ENCODE assay signal across 17 mouse cellular contexts in genomic region chr1:51075785-51076771, GRCm38 (mm10).
DNase-seq lines count a peak whose midpoint lies in the region; ATAC-seq and TF ChIP-seq lines count a peak whose summit lies in the region.
"Had no signal": no experiment of that assay in that cellular context is flagged by ENCODE, and none has a peak within 500 bp of the region (broad histone marks: within the 10 kb centered on the region; RNA-seq: fewer than 3 reads in every experiment).

No protein-coding gene starts in this region.

- H3K9ac ChIP-seq in forebrain, embryonic 13.5 days = no peak overlapping the region
- no peak overlapping the region for H3K9ac ChIP-seq in midbrain, postnatal 0 days (replicated peaks; ENCODE audit: low read length, poor library complexity, severe bottlenecking)
- H3K9ac ChIP-seq: lung, embryonic 14.5 days had no signal

- peak; percentile 70 for ATAC-seq in forebrain, embryonic 13.5 days
- 0 out of 2 replicates have a peak, but pooled peaks have one; percentile 38 for ATAC-seq in midbrain, postnatal 0 days (ENCODE audit: low FRiP score)

- H3K4me1 ChIP-seq in forebrain, embryonic 13.5 days = peaks cover 9% of the 10 kb centered on the region
- H3K4me1 ChIP-seq in midbrain, postnatal 0 days (ENCODE audit: insufficient read depth, low read length) = no peaks in the 10 kb centered on the region

- peak; percentile 14 for DNase-seq in embryo, embryonic 10 days (ENCODE audit: low spot score)
- DNase-seq in embryo, embryonic 9.5 days (ENCODE audit: extremely low spot score) = no peak
- no peak for DNase-seq in layer of hippocampus, adult 2 months (ENCODE audit: low spot score in 2 of 2)
- DNase-seq in layer of hippocampus, adult 9-11 months = no peak
- peak; percentile 64 for DNase-seq in midbrain, postnatal 0 days (ENCODE audit: low spot score)
- no peak for DNase-seq in B cell, adult 2 months
- no peak for DNase-seq in spleen, postnatal 36 days (ENCODE audit: low spot score in 2 of 2)
- DNase-seq: gastrocnemius, postnatal 10 days; heart, postnatal 4 days; kidney, postnatal 36 days; liver; lung, embryonic 14.5 days; thymus, postnatal 25 days had no signal

- 0 out of 2 replicates have a peak overlapping the region, but pooled peaks have one; percentile 2 for H3K4me2 ChIP-seq in forebrain, embryonic 13.5 days
- no peak overlapping the region for H3K4me2 ChIP-seq in midbrain, postnatal 0 days (ENCODE audit: low read depth, low read length, poor library complexity, severe bottlenecking)
- H3K4me2 ChIP-seq: heart, embryonic 11.5 days; lung, embryonic 14.5 days had no signal

- no peaks in the 10 kb centered on the region for H3K9me3 ChIP-seq in forebrain, embryonic 13.5 days (replicated peaks)
- H3K9me3 ChIP-seq in midbrain, postnatal 0 days (ENCODE audit: low read length) = no peaks in the 10 kb centered on the region
- H3K9me3 ChIP-seq: G1E had no signal

- no peak overlapping the region; the same call in 1 of the 2 replicates for H3K4me3 ChIP-seq in layer of hippocampus, adult 2 months
- no peak overlapping the region for H3K4me3 ChIP-seq in forebrain, embryonic 13.5 days
- H3K4me3 ChIP-seq in midbrain, postnatal 0 days (ENCODE audit: low read depth, low read length) = no peak overlapping the region
- H3K4me3 ChIP-seq: erythroblast, embryonic 14.5 days had no signal

- H3K27me3 ChIP-seq in forebrain, embryonic 13.5 days = no peaks in the 10 kb centered on the region
- no peaks in the 10 kb centered on the region for H3K27me3 ChIP-seq in midbrain, postnatal 0 days (ENCODE audit: insufficient read depth, low read length)

- TF ChIP-seq CTCF in layer of hippocampus, adult 2 months (conservative IDR thresholded peaks at IDR 0.05) = no peak
- no peak for TF ChIP-seq CTCF in midbrain, postnatal 0 days (IDR thresholded peaks at IDR 0.05)

- peak overlapping the region; percentile 55; the same call in 1 of the 2 replicates for H3K27ac ChIP-seq in layer of hippocampus, adult 2 months
- H3K27ac ChIP-seq in forebrain, embryonic 13.5 days = no peak overlapping the region; the same call in 1 of the 2 replicates
- H3K27ac ChIP-seq in midbrain, postnatal 0 days (ENCODE audit: low read depth, low read length) = no peak overlapping the region

- WGBS in forebrain, embryonic 13.5 days = 49% methylated on average over 15 of the region's 15 CpGs
- 40% methylated on average over 15 of the region's 15 CpGs for WGBS in midbrain, postnatal 0 days

- no peaks in the 10 kb centered on the region for H3K36me3 ChIP-seq in forebrain, embryonic 13.5 days (ENCODE audit: poor library complexity, severe bottlenecking)
- no peaks in the 10 kb centered on the region for H3K36me3 ChIP-seq in midbrain, postnatal 0 days (ENCODE audit: insufficient read depth, low read length)
- H3K36me3 ChIP-seq: G1E had no signal

Comparison
In these comparisons a context has a peak if more than half of its experiments do, and no peak if none do; other contexts are left out.
1. DNase-seq: peak in embryo, embryonic 10 days (single experiment) and midbrain, postnatal 0 days (single experiment); none in embryo, embryonic 9.5 days (single experiment), layer of hippocampus, adult 2 months (0 of 2), layer of hippocampus, adult 9-11 months (single experiment), B cell, adult 2 months (0 of 2) and spleen, postnatal 36 days (0 of 2).